Mouse (Mus musculus): ENCODE measurements at regions not wholly inside any gene's neighbourhood (a gene's known extent, or its start where the extent isn't known, plus 50 kb on each side); places are given as distances from the start of the nearest gene placed in this dataset.

GRCm38 (mm10) chr3:14964795-14965194 lies 78.7 kb downstream of the Car2 start:
- TF ChIP-seq POLR2A (IDR thresholded peaks at IDR 0.05; ENCODE audit: insufficient read depth, low read depth, low read length) (no peak), CTCF (IDR thresholded peaks at IDR 0.05) (no peak)

All from heart, adult 2 months (tissue).